Mouse (Mus musculus): ENCODE results near the gene Tll1. TPM values are rescaled to one million over a fixed set of nuclear protein-coding genes. Genes with fewer than 3 reads are reported as not detected.

Tll1 gene
- 1.4 TPM in 2 replicates for polyA plus RNA-seq (2012; rRNA removed)

GRCm38 (mm10) chr8:64206024-64206385 is at the start of gene Tll1:
Tll1 (minus strand) TSS chr8:64206271.

All from central nervous system, embryonic 18 days (tissue).